Mouse (Mus musculus): ENCODE results near the gene Abcg4. TPM values are rescaled to one million over a fixed set of nuclear protein-coding genes. Genes with fewer than 3 reads are reported as not detected.

Gene Abcg4
- polyA plus RNA-seq, 1 experiment from 2014 or later, result 32.1 TPM

- H3K9ac ChIP-seq, result no peak overlapping the region
Observed at GRCm38 (mm10) chr9:44243621-44244020, 44.8 kb downstream of the Abcg4 start.

GRCm38 (mm10) chr9:44241418-44241817, 47.0 kb downstream of the Abcg4 start:
- no peaks in the 10 kb centered on the region for H3K9me3 ChIP-seq
- H3K36me3 ChIP-seq, result no peaks in the 10 kb centered on the region
- no peaks in the 10 kb centered on the region for H3K27me3 ChIP-seq
- ATAC-seq (ENCODE audit: low FRiP score, low read depth), result no peak
- H3K4me1 ChIP-seq (replicated peaks), result 0 out of 2 replicates have a peak, but pooled peaks cover 2% of the 10 kb centered on the region
- WGBS, result 74% methylated on average over 9 of the region's 9 CpGs
- no peak overlapping the region for H3K4me2 ChIP-seq
- no peak overlapping the region for H3K4me3 ChIP-seq
- H3K9ac ChIP-seq, result no peak overlapping the region
- H3K27ac ChIP-seq (replicated peaks), result no peak overlapping the region

More at GRCm38 (mm10) chr9:44243621-44244020, 44.8 kb downstream of the Abcg4 start:
- WGBS, result 52% methylated on average over 2 of the region's 2 CpGs
- Histone ChIP-seq H3K9me3 (no peaks in the 10 kb centered on the region), H3K4me1 (replicated peaks) (0 out of 2 replicates have a peak, but pooled peaks cover 2% of the 10 kb centered on the region), H3K4me3 (no peak overlapping the region), H3K4me2 (no peak overlapping the region), H3K36me3 (no peaks in the 10 kb centered on the region), H3K27ac (replicated peaks) (no peak overlapping the region), H3K27me3 (no peaks in the 10 kb centered on the region)
- no peak for ATAC-seq (ENCODE audit: low FRiP score, low read depth)

GRCm38 (mm10) chr9:44240911-44241310, 47.5 kb downstream of the Abcg4 start:
- H3K4me3 ChIP-seq, result no peak overlapping the region
- H3K9me3 ChIP-seq, result no peaks in the 10 kb centered on the region
- H3K36me3 ChIP-seq, result no peaks in the 10 kb centered on the region
- H3K9ac ChIP-seq, result no peak overlapping the region
- H3K4me2 ChIP-seq, result no peak overlapping the region
- H3K4me1 ChIP-seq (replicated peaks), result 0 out of 2 replicates have a peak, but pooled peaks cover 2% of the 10 kb centered on the region
- ATAC-seq (ENCODE audit: low FRiP score, low read depth), result no peak
- no peaks in the 10 kb centered on the region for H3K27me3 ChIP-seq
- H3K27ac ChIP-seq (replicated peaks), result no peak overlapping the region
- 41% methylated on average over 5 of the region's 5 CpGs for WGBS

GRCm38 (mm10) chr9:44240399-44240798, 48.0 kb downstream of the Abcg4 start, which contains the start of gene Ccdc153:
TSS of gene Ccdc153 (plus strand) at chr9:44240676.
- 61% methylated on average over 2 of the region's 2 CpGs for WGBS
- Histone ChIP-seq H3K9ac (no peak within 1 kb of the TSS), H3K4me2 (no peak within 1 kb of the TSS), H3K4me3 (no peak within 1 kb of the TSS), H3K27me3 (no peaks in the 10 kb centered on the region), H3K9me3 (no peaks in the 10 kb centered on the region), H3K36me3 (no peaks in the 10 kb centered on the region), H3K27ac (replicated peaks) (no peak within 1 kb of the TSS), H3K4me1 (replicated peaks) (0 out of 2 replicates have a peak, but pooled peaks cover 2% of the 10 kb centered on the region)
- no peak for ATAC-seq (ENCODE audit: low FRiP score, low read depth)

- no peak overlapping the region for H3K27ac ChIP-seq (replicated peaks)
- H3K4me3 ChIP-seq, result no peak overlapping the region
- no peaks in the 10 kb centered on the region for H3K27me3 ChIP-seq
- H3K4me2 ChIP-seq, result no peak overlapping the region
- H3K9me3 ChIP-seq, result no peaks in the 10 kb centered on the region
- no peak overlapping the region for H3K9ac ChIP-seq
- H3K36me3 ChIP-seq, result no peaks in the 10 kb centered on the region
- peaks cover 7% of the 10 kb centered on the region for H3K4me1 ChIP-seq (replicated peaks)
- 9% methylated on average over 5 of the region's 5 CpGs for WGBS
- ATAC-seq (ENCODE audit: low FRiP score, low read depth), result no peak
Observed at GRCm38 (mm10) chr9:44239447-44239846, 49.0 kb downstream of the Abcg4 start.

- WGBS, result 83% methylated on average over 17 of the region's 17 CpGs
- no peak overlapping the region for H3K27ac ChIP-seq (replicated peaks)
- no peaks in the 10 kb centered on the region for H3K36me3 ChIP-seq
- peaks cover 10% of the 10 kb centered on the region for H3K4me1 ChIP-seq (replicated peaks)
- no peak overlapping the region for H3K4me3 ChIP-seq
- H3K9ac ChIP-seq, result no peak overlapping the region
- no peak for ATAC-seq (ENCODE audit: low FRiP score, low read depth)
- H3K4me2 ChIP-seq, result no peak overlapping the region
- no peaks in the 10 kb centered on the region for H3K27me3 ChIP-seq
- H3K9me3 ChIP-seq, result no peaks in the 10 kb centered on the region
Observed at GRCm38 (mm10) chr9:44238501-44239190, 49.8 kb downstream of the Abcg4 start.

GRCm38 (mm10) chr9:44237128-44237527, 51.3 kb downstream of the Abcg4 start:
- H3K36me3 ChIP-seq, result no peaks in the 10 kb centered on the region
- no peak overlapping the region for H3K4me3 ChIP-seq
- WGBS, result 82% methylated on average over 4 of the region's 4 CpGs
- no peak overlapping the region for H3K9ac ChIP-seq
- H3K27me3 ChIP-seq, result no peaks in the 10 kb centered on the region
- no peak overlapping the region for H3K27ac ChIP-seq (replicated peaks)
- peaks cover 18% of the 10 kb centered on the region for H3K4me1 ChIP-seq (replicated peaks)
- no peak for ATAC-seq (ENCODE audit: low FRiP score, low read depth)
- H3K4me2 ChIP-seq, result no peak overlapping the region
- no peaks in the 10 kb centered on the region for H3K9me3 ChIP-seq

- Histone ChIP-seq H3K36me3 (no peaks in the 10 kb centered on the region), H3K4me2 (no peak overlapping the region), H3K4me3 (no peak overlapping the region), H3K9me3 (no peaks in the 10 kb centered on the region), H3K9ac (no peak overlapping the region), H3K27ac (replicated peaks) (no peak overlapping the region), H3K4me1 (replicated peaks) (peaks cover 23% of the 10 kb centered on the region), H3K27me3 (no peaks in the 10 kb centered on the region)
- WGBS, result 63% methylated on average over 4 of the region's 4 CpGs
- ATAC-seq (ENCODE audit: low FRiP score, low read depth), result no peak
Observed at GRCm38 (mm10) chr9:44236601-44237000, 51.8 kb downstream of the Abcg4 start.

GRCm38 (mm10) chr9:44234479-44235427, 53.7 kb downstream of the Abcg4 start:
- peak overlapping the region; percentile 52 for H3K4me2 ChIP-seq
- ATAC-seq (ENCODE audit: low FRiP score, low read depth), result 0 out of 2 replicates have a peak, but pooled peaks have one; percentile 13
- no peaks in the 10 kb centered on the region for H3K27me3 ChIP-seq
- peak overlapping the region; percentile 49 for H3K27ac ChIP-seq (replicated peaks)
- peaks cover 34% of the 10 kb centered on the region for H3K4me1 ChIP-seq (replicated peaks)
- peak overlapping the region; percentile 87 for H3K4me3 ChIP-seq
- H3K9me3 ChIP-seq, result no peaks in the 10 kb centered on the region
- WGBS, result 28% methylated on average over 19 of the region's 19 CpGs
- H3K9ac ChIP-seq, result peak overlapping the region; percentile 30
- H3K36me3 ChIP-seq, result no peaks in the 10 kb centered on the region

GRCm38 (mm10) chr9:44233802-44234478, 54.5 kb downstream of the Abcg4 start, which contains the start of gene Cbl:
TSS of gene Cbl (minus strand) at chr9:44234049.
- Histone ChIP-seq H3K4me1 (replicated peaks) (peaks cover 31% of the 10 kb centered on the region), H3K4me2 (peak within 1 kb of the TSS; percentile 64), H3K27ac (replicated peaks) (peak within 1 kb of the TSS; percentile 97), H3K36me3 (no peaks in the 10 kb centered on the region), H3K9me3 (no peaks in the 10 kb centered on the region), H3K4me3 (peak within 1 kb of the TSS; percentile 87), H3K27me3 (no peaks in the 10 kb centered on the region), H3K9ac (peak within 1 kb of the TSS; percentile 86)
- under 1% methylated on average over 76 of the region's 76 CpGs for WGBS
- ATAC-seq (ENCODE audit: low FRiP score, low read depth), result peak; percentile 94

GRCm38 (mm10) chr9:44233021-44233801, 55.2 kb downstream of the Abcg4 start:
- WGBS, result under 1% methylated on average over 40 of the region's 40 CpGs
- peak; percentile 80 for ATAC-seq (ENCODE audit: low FRiP score, low read depth)

More at GRCm38 (mm10) chr9:44233021-44233801, 55.2 kb downstream of the Abcg4 start:
- Histone ChIP-seq H3K4me3 (peak overlapping the region; percentile 87), H3K27ac (replicated peaks) (peak overlapping the region; percentile 97), H3K9ac (peak overlapping the region; percentile 86), H3K9me3 (no peaks in the 10 kb centered on the region), H3K4me2 (peak overlapping the region; percentile 64), H3K36me3 (no peaks in the 10 kb centered on the region), H3K27me3 (no peaks in the 10 kb centered on the region), H3K4me1 (replicated peaks) (peaks cover 31% of the 10 kb centered on the region)

All from hindbrain, embryonic 15.5 days (tissue).